Mouse (Mus musculus): Measurements from ENCODE around the gene L3mbtl4.

L3mbtl4 gene

GRCm38 (mm10) chr17:68629631-68630426 is 356.2 kb downstream of the L3mbtl4 start:
- no peak for DNase-seq (ENCODE audit: inconsistent age in 2 of 2, low spot score in 1 of 2)

GRCm38 (mm10) chr17:68631396-68631795 is 357.8 kb downstream of the L3mbtl4 start:
- no peak for DNase-seq (ENCODE audit: inconsistent age in 2 of 2, low spot score in 1 of 2)

- DNase-seq (ENCODE audit: inconsistent age in 2 of 2, low spot score in 1 of 2) = no peak
Measured at GRCm38 (mm10) chr17:68640187-68640586, 366.6 kb downstream of the L3mbtl4 start.

- no peak for DNase-seq (ENCODE audit: inconsistent age in 2 of 2, low spot score in 1 of 2)
Measured at GRCm38 (mm10) chr17:68642521-68643088, 369.0 kb downstream of the L3mbtl4 start.

- DNase-seq (ENCODE audit: inconsistent age in 2 of 2, low spot score in 1 of 2) = no peak
Measured at GRCm38 (mm10) chr17:68666528-68666927, 392.9 kb downstream of the L3mbtl4 start.

- DNase-seq (ENCODE audit: inconsistent age in 2 of 2, low spot score in 1 of 2) = no peak
Measured at GRCm38 (mm10) chr17:68672088-68672504, 398.5 kb downstream of the L3mbtl4 start.

- DNase-seq (ENCODE audit: inconsistent age in 2 of 2, low spot score in 1 of 2) = no peak
Measured at GRCm38 (mm10) chr17:68710701-68711100, 437.1 kb downstream of the L3mbtl4 start.

- no peak for DNase-seq (ENCODE audit: inconsistent age in 2 of 2, low spot score in 1 of 2)
Measured at GRCm38 (mm10) chr17:68711350-68711749, 437.8 kb downstream of the L3mbtl4 start.

- DNase-seq (ENCODE audit: inconsistent age in 2 of 2, low spot score in 1 of 2) = no peak
Measured at GRCm38 (mm10) chr17:68748296-68748695, 474.7 kb downstream of the L3mbtl4 start.

GRCm38 (mm10) chr17:68750513-68750912 is 476.9 kb downstream of the L3mbtl4 start:
- no peak for DNase-seq (ENCODE audit: inconsistent age in 2 of 2, low spot score in 1 of 2)

GRCm38 (mm10) chr17:68753112-68753511 is 479.5 kb downstream of the L3mbtl4 start:
- DNase-seq (ENCODE audit: inconsistent age in 2 of 2, low spot score in 1 of 2) = no peak

GRCm38 (mm10) chr17:68754789-68755188 is 481.2 kb downstream of the L3mbtl4 start:
- no peak for DNase-seq (ENCODE audit: inconsistent age in 2 of 2, low spot score in 1 of 2)

GRCm38 (mm10) chr17:68758428-68758827 is 484.8 kb downstream of the L3mbtl4 start:
- no peak for DNase-seq (ENCODE audit: inconsistent age in 2 of 2, low spot score in 1 of 2)

- DNase-seq (ENCODE audit: inconsistent age in 2 of 2, low spot score in 1 of 2) = no peak
Measured at GRCm38 (mm10) chr17:68758936-68759335, 485.3 kb downstream of the L3mbtl4 start.

GRCm38 (mm10) chr17:68759978-68760377 is 486.4 kb downstream of the L3mbtl4 start:
- DNase-seq (ENCODE audit: inconsistent age in 2 of 2, low spot score in 1 of 2) = no peak

- DNase-seq (ENCODE audit: inconsistent age in 2 of 2, low spot score in 1 of 2) = no peak
Measured at GRCm38 (mm10) chr17:68764329-68764880, 490.8 kb downstream of the L3mbtl4 start.

- DNase-seq (ENCODE audit: inconsistent age in 2 of 2, low spot score in 1 of 2) = no peak
Measured at GRCm38 (mm10) chr17:68769561-68769960, 496.0 kb downstream of the L3mbtl4 start.

GRCm38 (mm10) chr17:68771046-68771750 is 497.6 kb downstream of the L3mbtl4 start:
- DNase-seq (ENCODE audit: inconsistent age in 2 of 2, low spot score in 1 of 2) = no peak

- DNase-seq (ENCODE audit: inconsistent age in 2 of 2, low spot score in 1 of 2) = no peak
Measured at GRCm38 (mm10) chr17:68793741-68794140, 520.1 kb downstream of the L3mbtl4 start.

- no peak for DNase-seq (ENCODE audit: inconsistent age in 2 of 2, low spot score in 1 of 2)
Measured at GRCm38 (mm10) chr17:68826323-68826722, 552.7 kb downstream of the L3mbtl4 start, which contains the start of gene Tmem200c. Tmem200c (plus strand) TSS chr17:68826623.
